Mouse (Mus musculus): ENCODE measurements around the gene Il17a. TPM values are rescaled to one million over a fixed set of nuclear protein-coding genes. Genes with fewer than 3 reads are reported as not detected.

Gene Il17a
- polyA plus RNA-seq, 2 experiments: not detected

GRCm38 (mm10) chr1:20736572-20736971, 5.9 kb downstream of the Il17a start:
- no peak overlapping the region for H3K27ac ChIP-seq

GRCm38 (mm10) chr1:20738483-20738882, 7.8 kb downstream of the Il17a start:
- ATAC-seq (ENCODE audit: insufficient read depth) (no peak), DNase-seq (ENCODE audit: low read depth in 3 of 3, low spot score in 3 of 3) (no peak)
- Histone ChIP-seq H3K27me3 (ENCODE audit: control insufficient read depth, insufficient read depth, low read length) (no peaks in the 10 kb centered on the region), H3K4me2 (ENCODE audit: low read depth) (no peak overlapping the region), H3K9ac (replicated peaks) (no peak overlapping the region), H3K4me1 (replicated peaks; ENCODE audit: control insufficient read depth in 2 of 2, insufficient read depth in 2 of 2, low read length in 1 of 2) (no peaks in the 10 kb centered on the region), H3K9me3 (ENCODE audit: control insufficient read depth, low read length) (no peaks in the 10 kb centered on the region), H3K36me3 (replicated peaks; ENCODE audit: control insufficient read depth, insufficient read depth, low read depth) (no peaks in the 10 kb centered on the region), H3K4me3 (ENCODE audit: insufficient read depth in 1 of 2, low read depth in 2 of 2, low read length in 2 of 2) (no peak overlapping the region), H3K27ac (no peak overlapping the region)
- 66% methylated on average over 2 of the region's 2 CpGs for WGBS (ENCODE audit: insufficient replicate concordance)
- TF ChIP-seq EP300 (IDR thresholded peaks at IDR 0.05; ENCODE audit: low read depth): no peak
- TF ChIP-seq CTCF (IDR thresholded peaks at IDR 0.05; ENCODE audit: low read depth): no peak

More at GRCm38 (mm10) chr1:20736572-20736971, 5.9 kb downstream of the Il17a start:
- Histone ChIP-seq H3K9ac (replicated peaks) (no peak overlapping the region), H3K4me3 (ENCODE audit: insufficient read depth in 1 of 2, low read depth in 2 of 2, low read length in 2 of 2) (no peak overlapping the region), H3K4me2 (ENCODE audit: low read depth) (no peak overlapping the region), H3K27me3 (ENCODE audit: control insufficient read depth, insufficient read depth, low read length) (no peaks in the 10 kb centered on the region), H3K9me3 (ENCODE audit: control insufficient read depth, low read length) (no peaks in the 10 kb centered on the region), H3K36me3 (replicated peaks; ENCODE audit: control insufficient read depth, insufficient read depth, low read depth) (no peaks in the 10 kb centered on the region), H3K4me1 (replicated peaks; ENCODE audit: control insufficient read depth in 2 of 2, insufficient read depth in 2 of 2, low read length in 1 of 2) (no peaks in the 10 kb centered on the region)
- 52% methylated on average over 4 of the region's 4 CpGs for WGBS (ENCODE audit: insufficient replicate concordance)
- DNase-seq (ENCODE audit: low read depth in 3 of 3, low spot score in 3 of 3): no peak
- ATAC-seq (ENCODE audit: insufficient read depth): no peak
- no peak for TF ChIP-seq EP300 (IDR thresholded peaks at IDR 0.05; ENCODE audit: low read depth)
- TF ChIP-seq CTCF (IDR thresholded peaks at IDR 0.05; ENCODE audit: low read depth): no peak

GRCm38 (mm10) chr1:20740496-20740998, 9.8 kb downstream of the Il17a start:
- Histone ChIP-seq H3K4me2 (ENCODE audit: low read depth) (no peak overlapping the region), H3K36me3 (replicated peaks; ENCODE audit: control insufficient read depth, insufficient read depth, low read depth) (no peaks in the 10 kb centered on the region), H3K27me3 (ENCODE audit: control insufficient read depth, insufficient read depth, low read length) (no peaks in the 10 kb centered on the region), H3K4me3 (ENCODE audit: insufficient read depth in 1 of 2, low read depth in 2 of 2, low read length in 2 of 2) (no peak overlapping the region), H3K4me1 (replicated peaks; ENCODE audit: control insufficient read depth in 2 of 2, insufficient read depth in 2 of 2, low read length in 1 of 2) (no peaks in the 10 kb centered on the region), H3K9ac (replicated peaks) (no peak overlapping the region), H3K9me3 (ENCODE audit: control insufficient read depth, low read length) (no peaks in the 10 kb centered on the region), H3K27ac (no peak overlapping the region)
- TF ChIP-seq EP300 (IDR thresholded peaks at IDR 0.05; ENCODE audit: low read depth) (no peak), CTCF (IDR thresholded peaks at IDR 0.05; ENCODE audit: low read depth) (no peak)
- DNase-seq (ENCODE audit: low read depth in 3 of 3, low spot score in 3 of 3): no peak
- ATAC-seq (ENCODE audit: insufficient read depth): no peak
- WGBS (ENCODE audit: insufficient replicate concordance): 40% methylated on average over 3 of the region's 3 CpGs

- H3K4me3 ChIP-seq (ENCODE audit: insufficient read depth in 1 of 2, low read depth in 2 of 2, low read length in 2 of 2): no peak overlapping the region
- no peaks in the 10 kb centered on the region for H3K36me3 ChIP-seq (replicated peaks; ENCODE audit: control insufficient read depth, insufficient read depth, low read depth)
- no peak overlapping the region for H3K27ac ChIP-seq
- no peaks in the 10 kb centered on the region for H3K4me1 ChIP-seq (replicated peaks; ENCODE audit: control insufficient read depth in 2 of 2, insufficient read depth in 2 of 2, low read length in 1 of 2)
- no peak overlapping the region for H3K9ac ChIP-seq (replicated peaks)
- H3K9me3 ChIP-seq (ENCODE audit: control insufficient read depth, low read length): no peaks in the 10 kb centered on the region
- TF ChIP-seq CTCF (IDR thresholded peaks at IDR 0.05; ENCODE audit: low read depth): no peak
- TF ChIP-seq EP300 (IDR thresholded peaks at IDR 0.05; ENCODE audit: low read depth): no peak
- ATAC-seq (ENCODE audit: insufficient read depth) (no peak), DNase-seq (ENCODE audit: low read depth in 3 of 3, low spot score in 3 of 3) (no peak)
- no peaks in the 10 kb centered on the region for H3K27me3 ChIP-seq (ENCODE audit: control insufficient read depth, insufficient read depth, low read length)
- no peak overlapping the region for H3K4me2 ChIP-seq (ENCODE audit: low read depth)
- WGBS (ENCODE audit: insufficient replicate concordance): 24% methylated on average over 10 of the region's 10 CpGs
Measured at GRCm38 (mm10) chr1:20754439-20754838, 23.7 kb downstream of the Il17a start.

- WGBS (ENCODE audit: insufficient replicate concordance): 67% methylated on average over 3 of the region's 3 CpGs
- DNase-seq (ENCODE audit: low read depth in 3 of 3, low spot score in 3 of 3) (no peak), ATAC-seq (ENCODE audit: insufficient read depth) (no peak)
- Histone ChIP-seq H3K4me2 (ENCODE audit: low read depth) (no peak overlapping the region), H3K4me3 (ENCODE audit: insufficient read depth in 1 of 2, low read depth in 2 of 2, low read length in 2 of 2) (no peak overlapping the region), H3K4me1 (replicated peaks; ENCODE audit: control insufficient read depth in 2 of 2, insufficient read depth in 2 of 2, low read length in 1 of 2) (no peaks in the 10 kb centered on the region), H3K9me3 (ENCODE audit: control insufficient read depth, low read length) (no peaks in the 10 kb centered on the region), H3K36me3 (replicated peaks; ENCODE audit: control insufficient read depth, insufficient read depth, low read depth) (no peaks in the 10 kb centered on the region), H3K9ac (replicated peaks) (no peak overlapping the region), H3K27ac (no peak overlapping the region), H3K27me3 (ENCODE audit: control insufficient read depth, insufficient read depth, low read length) (no peaks in the 10 kb centered on the region)
- no peak for TF ChIP-seq EP300 (IDR thresholded peaks at IDR 0.05; ENCODE audit: low read depth)
- TF ChIP-seq CTCF (IDR thresholded peaks at IDR 0.05; ENCODE audit: low read depth): no peak
Measured at GRCm38 (mm10) chr1:20757586-20757985, 26.9 kb downstream of the Il17a start.

Measured in liver, embryonic 14.5 days (tissue).